Mouse (Mus musculus) neural tube, embryonic 14.5 days (tissue): ENCODE data around the gene Opcml. TPM values are rescaled to one million over a fixed set of nuclear protein-coding genes. Genes with fewer than 3 reads are reported as not detected.

Source experiments
- ATAC-seq: fragments of 200-750 bp; cut with Nextera tagmentation; 2 replicates; pipeline ENCODE4 v1.8.0; 2017; ENCODE audit warnings: low read depth, mild to moderate bottlenecking, moderate TSS enrichment, moderate library complexity
- H3K27ac ChIP-seq: fragments of 300-500 bp; sonication (generic); 2 replicates; pipeline ENCODE4 v1.5.1; 2014; ENCODE audit warnings: low read depth, mild to moderate bottlenecking, control low read depth, low read length, moderate library complexity, mixed read lengths
- H3K27me3 ChIP-seq: fragments of 300-500 bp; sonication (generic); 2 replicates; pipeline ENCODE4 v1.6.1; 2014; ENCODE audit warnings: low read length; ENCODE audit not compliant: control insufficient read depth, insufficient read depth
- H3K36me3 ChIP-seq: fragments of 300-500 bp; sonication (generic); 2 replicates; pipeline ENCODE4 v1.6.1; 2014; ENCODE audit warnings: low read length, mixed read lengths; ENCODE audit not compliant: control insufficient read depth, insufficient read depth
- H3K4me1 ChIP-seq: fragments of 300-500 bp; sonication (generic); 2 replicates; pipeline ENCODE4 v1.6.1; 2014; ENCODE audit warnings: low read length; ENCODE audit not compliant: control insufficient read depth, insufficient read depth
- H3K4me2 ChIP-seq: fragments of 300-500 bp; sonication (generic); 2 replicates; pipeline ENCODE4 v1.6.1; 2014; ENCODE audit warnings: mild to moderate bottlenecking, low read depth, low read length, control low read depth
- H3K4me3 ChIP-seq: fragments of 300-500 bp; sonication (generic); 2 replicates; pipeline ENCODE4 v1.5.1; 2014; ENCODE audit warnings: low read depth, low read length, control low read depth, mixed read lengths
- H3K9ac ChIP-seq: fragments of 300-500 bp; sonication (generic); replicated peaks from 2 replicates; pipeline ENCODE4 v1.6.1; 2014; ENCODE audit warnings: low read depth, mild to moderate bottlenecking, control low read depth, low read length, mixed read lengths
- H3K9me3 ChIP-seq: fragments of 300-500 bp; sonication (generic); 2 replicates; pipeline ENCODE4 v1.6.1; 2016; ENCODE audit warnings: low read length; ENCODE audit not compliant: control insufficient read depth
- WGBS: fragments of 180-500 bp; shearing (Covaris S2); extraction: QIAGEN DNeasy Blood & Tissue Kit; methylation state at CpG from one replicate; pipeline ENCODE4 v1.1.7; 2014; 5-methylcytosine and 5-hydroxymethylcytosine counted together
- polyA plus RNA-seq: library from polyadenylated mRNA; unstranded; fragments of >200 nt; fragmentation: Nextera tagmentation; extraction: Ambion mirVana; gene quantifications from 2 replicates; pipeline ENCODE4 v1.2.1, GENCODE M21; 2014

Opcml gene
- polyA plus RNA-seq, 1 experiment from 2014 or later = 49.3 TPM

- H3K9me3 ChIP-seq = no peaks in the 10 kb centered on the region
- ATAC-seq = peak; percentile 54
- under 1% methylated on average over 30 of the region's 30 CpGs for WGBS
- peak overlapping the region; percentile 46; the same call in 1 of the 2 replicates for H3K27ac ChIP-seq
- peaks cover 12% of the 10 kb centered on the region for H3K4me1 ChIP-seq
- peak overlapping the region; percentile 55 for H3K9ac ChIP-seq
- peak overlapping the region; percentile 93 for H3K4me2 ChIP-seq
- H3K36me3 ChIP-seq = no peaks in the 10 kb centered on the region
- H3K27me3 ChIP-seq = no peaks in the 10 kb centered on the region
- H3K4me3 ChIP-seq = peak overlapping the region; percentile 54
Measured at GRCm38 (mm10) chr9:28403831-28404562, 613.4 kb downstream of the Opcml start.

- H3K4me2 ChIP-seq = peak overlapping the region; percentile 93
- no peaks in the 10 kb centered on the region for H3K27me3 ChIP-seq
- ATAC-seq = peak; percentile 16; the same call in 1 of the 2 replicates
- peak overlapping the region; percentile 46; the same call in 1 of the 2 replicates for H3K27ac ChIP-seq
- peaks cover 12% of the 10 kb centered on the region for H3K4me1 ChIP-seq
- 34% methylated on average over 8 of the region's 8 CpGs for WGBS
- H3K9ac ChIP-seq = peak overlapping the region; percentile 25; the same call in 1 of the 2 replicates
- no peaks in the 10 kb centered on the region for H3K36me3 ChIP-seq
- no peaks in the 10 kb centered on the region for H3K9me3 ChIP-seq
- peak overlapping the region; percentile 54 for H3K4me3 ChIP-seq
Measured at GRCm38 (mm10) chr9:28404616-28405015, 614.0 kb downstream of the Opcml start.

- WGBS = 0% methylated on average over 1 of the region's 1 CpGs
- Histone ChIP-seq H3K4me2 (no peak overlapping the region; the same call in 1 of the 2 replicates), H3K4me1 (peaks cover 12% of the 10 kb centered on the region), H3K9me3 (no peaks in the 10 kb centered on the region), H3K4me3 (no peak overlapping the region), H3K27ac (no peak overlapping the region), H3K27me3 (no peaks in the 10 kb centered on the region), H3K9ac (no peak overlapping the region), H3K36me3 (no peaks in the 10 kb centered on the region)
- ATAC-seq = no peak
Measured at GRCm38 (mm10) chr9:28405816-28406215, 615.2 kb downstream of the Opcml start.

- no peak overlapping the region for H3K27ac ChIP-seq
- H3K4me3 ChIP-seq = no peak overlapping the region
- no peaks in the 10 kb centered on the region for H3K4me1 ChIP-seq
- no peaks in the 10 kb centered on the region for H3K36me3 ChIP-seq
- H3K27me3 ChIP-seq = no peaks in the 10 kb centered on the region
- no peaks in the 10 kb centered on the region for H3K9me3 ChIP-seq
- 89% methylated on average over 5 of the region's 5 CpGs for WGBS
- no peak overlapping the region for H3K9ac ChIP-seq
- ATAC-seq = no peak
- H3K4me2 ChIP-seq = no peak overlapping the region
Measured at GRCm38 (mm10) chr9:28420808-28421207, 630.2 kb downstream of the Opcml start.

GRCm38 (mm10) chr9:28423407-28423806 is 632.8 kb downstream of the Opcml start:
- no peak overlapping the region for H3K4me2 ChIP-seq
- 72% methylated on average over 12 of the region's 12 CpGs for WGBS

GRCm38 (mm10) chr9:28432159-28432558 is 641.6 kb downstream of the Opcml start:
- 29% methylated on average over 8 of the region's 8 CpGs for WGBS
- no peak overlapping the region for H3K27ac ChIP-seq
- H3K36me3 ChIP-seq = no peaks in the 10 kb centered on the region
- no peaks in the 10 kb centered on the region for H3K27me3 ChIP-seq
- H3K4me2 ChIP-seq = no peak overlapping the region
- no peaks in the 10 kb centered on the region for H3K4me1 ChIP-seq
- no peak for ATAC-seq
- H3K9ac ChIP-seq = no peak overlapping the region
- no peak overlapping the region for H3K4me3 ChIP-seq
- no peaks in the 10 kb centered on the region for H3K9me3 ChIP-seq

More at GRCm38 (mm10) chr9:28423407-28423806, 632.8 kb downstream of the Opcml start:
- Histone ChIP-seq H3K9ac (no peak overlapping the region), H3K4me1 (no peaks in the 10 kb centered on the region), H3K9me3 (no peaks in the 10 kb centered on the region), H3K27ac (no peak overlapping the region), H3K27me3 (no peaks in the 10 kb centered on the region), H3K4me3 (no peak overlapping the region), H3K36me3 (no peaks in the 10 kb centered on the region)
- ATAC-seq = no peak

GRCm38 (mm10) chr9:28438752-28439151 is 648.2 kb downstream of the Opcml start:
- no peak for ATAC-seq
- peaks cover 10% of the 10 kb centered on the region; the same call in 1 of the 2 replicates for H3K4me1 ChIP-seq
- no peak overlapping the region for H3K9ac ChIP-seq
- no peaks in the 10 kb centered on the region for H3K9me3 ChIP-seq
- no peak overlapping the region for H3K4me3 ChIP-seq
- 84% methylated on average over 4 of the region's 4 CpGs for WGBS
- no peaks in the 10 kb centered on the region for H3K27me3 ChIP-seq
- no peaks in the 10 kb centered on the region for H3K36me3 ChIP-seq
- no peak overlapping the region for H3K27ac ChIP-seq
- H3K4me2 ChIP-seq = no peak overlapping the region

- no peak overlapping the region for H3K4me3 ChIP-seq
- no peak overlapping the region for H3K4me2 ChIP-seq
- H3K9me3 ChIP-seq = no peaks in the 10 kb centered on the region
- H3K36me3 ChIP-seq = no peaks in the 10 kb centered on the region
- no peak overlapping the region for H3K9ac ChIP-seq
- ATAC-seq = peak; percentile 66; the same call in 1 of the 2 replicates
- WGBS = 39% methylated on average over 5 of the region's 5 CpGs
- peaks cover 13% of the 10 kb centered on the region; the same call in 1 of the 2 replicates for H3K4me1 ChIP-seq
- no peaks in the 10 kb centered on the region for H3K27me3 ChIP-seq
- peak overlapping the region; percentile 40; the same call in 1 of the 2 replicates for H3K27ac ChIP-seq
Measured at GRCm38 (mm10) chr9:28439433-28440191, 649.0 kb downstream of the Opcml start.
